Mouse (Mus musculus) MEL (cell line): ENCODE results near the gene Mmp13.

ENCODE experiments used
- MXI1 ChIP-seq: IDR thresholded peaks from 2 replicates; pipeline ENCODE4 v1.6.1; 2011; ENCODE audit warnings: mild to moderate bottlenecking, low read depth, low read length, improper control_type of control experiment
- NRF1 ChIP-seq: IDR thresholded peaks from 2 replicates; pipeline ENCODE4 v1.6.1; 2014; ENCODE audit warnings: low read depth, mild to moderate bottlenecking, inconsistent platforms, low read length, improper control_type of control experiment, moderate library complexity; ENCODE audit not compliant: poor library complexity, insufficient read depth, severe bottlenecking
- POLR2A ChIP-seq, 2 experiments: IDR thresholded peaks; 2 replicates each; pipeline ENCODE4 v1.6.1; 2011 to 2012; ENCODE audit warnings: low read length in 2 of 2, mild to moderate bottlenecking in 2 of 2, control low read depth in 1 of 2, improper control_type of control experiment in 1 of 2, low read depth in 1 of 2, moderate library complexity in 1 of 2; ENCODE audit not compliant: control insufficient read depth in 1 of 2, insufficient read depth in 1 of 2, poor library complexity in 1 of 2
- SIN3A ChIP-seq: IDR thresholded peaks from 2 replicates; pipeline ENCODE4 v1.6.1; 2012; ENCODE audit warnings: low read length, improper control_type of control experiment, inconsistent platforms
- ZMIZ1 ChIP-seq: IDR thresholded peaks from 2 replicates; pipeline ENCODE4 v1.6.1; 2012; ENCODE audit warnings: low read depth, mild to moderate bottlenecking, inconsistent platforms, low read length, improper control_type of control experiment, moderate library complexity

DNA sequence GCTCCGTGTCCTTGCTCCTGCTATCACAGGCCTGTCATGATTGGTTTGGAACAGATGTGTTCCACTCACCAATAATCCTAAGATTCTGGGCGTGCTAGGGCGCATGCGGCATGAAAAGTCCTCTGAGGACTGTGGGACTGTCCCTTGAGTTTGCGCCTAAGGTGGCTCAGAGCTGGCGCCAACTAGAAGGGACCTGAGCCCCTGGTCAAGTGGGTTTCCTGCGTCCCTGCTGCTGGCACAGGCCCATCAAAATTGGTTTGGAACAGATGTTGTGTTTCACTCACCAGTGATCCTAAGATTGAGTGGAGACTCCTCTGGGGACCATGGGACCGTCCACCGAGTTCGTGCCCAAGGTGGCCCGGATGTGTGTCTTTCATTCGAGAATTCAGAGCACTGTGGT lies 17.6 kb downstream of the Mmp13 start:
- TF ChIP-seq ZMIZ1 (no peak), SIN3A (no peak), POLR2A (IDR thresholded peaks at IDR 0.05; ENCODE audit: control insufficient read depth in 1 of 2, insufficient read depth in 1 of 2, low read depth in 1 of 2, low read length in 2 of 2, poor library complexity in 1 of 2) (no peak), MXI1 (no peak), NRF1 (no peak)
